Mouse (Mus musculus) hindbrain, embryonic 11.5 days (tissue): Measurements from ENCODE around the gene Farp2. TPM values are rescaled to one million over a fixed set of nuclear protein-coding genes. Genes with fewer than 3 reads are reported as not detected.

Experiments
- ATAC-seq: fragments of 200-750 bp; cut with Nextera tagmentation; 2 replicates; pipeline ENCODE4 v1.8.0; 2017; ENCODE audit warnings: mild to moderate bottlenecking, moderate TSS enrichment, moderate library complexity; ENCODE audit not compliant: low FRiP score
- DNase-seq: peaks from one replicate; pipeline ENCODE4 v3.0.0-alpha.2; 2015; ENCODE audit warnings: low spot score
- H3K27ac ChIP-seq: fragments of 300-500 bp; sonication (generic); 2 replicates; pipeline ENCODE4 v1.5.1; 2014; ENCODE audit warnings: mild to moderate bottlenecking, low read depth, low read length
- H3K27me3 ChIP-seq: fragments of 300-500 bp; sonication (generic); 2 replicates; pipeline ENCODE4 v1.6.1; 2014; ENCODE audit warnings: mild to moderate bottlenecking, low read length, moderate library complexity, mixed read lengths; ENCODE audit not compliant: control insufficient read depth, insufficient read depth
- H3K36me3 ChIP-seq: fragments of 300-500 bp; sonication (generic); 2 replicates; pipeline ENCODE4 v1.6.1; 2014; ENCODE audit warnings: mild to moderate bottlenecking, low read length, moderate library complexity, mixed read lengths; ENCODE audit not compliant: control insufficient read depth, insufficient read depth
- H3K4me1 ChIP-seq: fragments of 300-500 bp; sonication (generic); replicated peaks from 2 replicates; pipeline ENCODE4 v1.6.1; 2014; ENCODE audit warnings: low read length, mixed read lengths; ENCODE audit not compliant: control insufficient read depth, insufficient read depth
- H3K4me2 ChIP-seq: fragments of 300-500 bp; sonication (generic); replicated peaks from 2 replicates; pipeline ENCODE4 v1.6.1; 2014; ENCODE audit warnings: mild to moderate bottlenecking, low read depth, low read length
- H3K4me3 ChIP-seq: fragments of 300-500 bp; sonication (generic); 2 replicates; pipeline ENCODE4 v1.5.1; 2014; ENCODE audit warnings: low read depth, low read length
- H3K9ac ChIP-seq: fragments of 300-500 bp; sonication (generic); 2 replicates; pipeline ENCODE4 v1.6.1; 2014; ENCODE audit warnings: low read depth, low read length
- H3K9me3 ChIP-seq: fragments of 300-500 bp; sonication (generic); 2 replicates; pipeline ENCODE4 v1.6.1; 2016; ENCODE audit warnings: low read length; ENCODE audit not compliant: control insufficient read depth
- WGBS: fragments of 180-500 bp; shearing (Covaris S2); extraction: QIAGEN DNeasy Blood & Tissue Kit; methylation state at CpG from one replicate; pipeline ENCODE4 v1.1.7; 2014; 5-methylcytosine and 5-hydroxymethylcytosine counted together
- polyA plus RNA-seq: library from polyadenylated mRNA; unstranded; fragments of >200 nt; fragmentation: Nextera tagmentation; extraction: Ambion mirVana; gene quantifications from 2 replicates; pipeline ENCODE4 v1.2.1, GENCODE M21; 2014

The Farp2 gene
- polyA plus RNA-seq, 1 experiment from 2014 or later: 6.0 TPM

DNA sequence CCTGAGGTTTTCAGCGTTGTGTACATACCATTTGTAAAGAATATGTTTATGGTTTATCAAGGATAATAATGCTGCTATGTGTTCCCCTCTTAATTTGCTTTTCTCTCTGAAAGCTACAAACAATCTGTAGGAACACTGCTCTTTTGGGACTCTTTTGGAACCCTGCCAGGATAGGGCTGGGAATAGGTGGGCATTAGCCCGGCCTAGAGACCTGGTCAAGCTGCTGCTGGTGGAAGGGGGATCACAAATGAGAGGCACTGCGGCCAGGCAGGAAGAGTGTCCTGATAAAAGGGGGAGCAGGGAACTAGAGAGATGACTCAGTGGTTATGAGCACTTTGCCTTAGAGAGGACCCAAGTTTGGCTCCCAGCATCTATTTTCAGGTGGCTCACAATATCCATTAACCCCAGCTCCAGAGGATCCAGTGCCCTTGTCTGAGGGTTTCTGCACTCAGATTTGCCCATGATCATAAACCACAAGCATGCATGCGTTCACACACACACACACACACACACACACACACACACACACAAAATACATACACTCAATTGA lies 96.9 kb downstream of the Farp2 start:
- Histone ChIP-seq H3K27ac (no peak overlapping the region), H3K4me2 (no peak overlapping the region), H3K27me3 (no peaks in the 10 kb centered on the region), H3K9ac (no peak overlapping the region), H3K4me3 (no peak overlapping the region), H3K4me1 (no peaks in the 10 kb centered on the region), H3K9me3 (no peaks in the 10 kb centered on the region), H3K36me3 (no peaks in the 10 kb centered on the region)
- WGBS: 89% methylated on average over 4 of the region's 4 CpGs
- no peak for DNase-seq
- ATAC-seq: no peak

DNA sequence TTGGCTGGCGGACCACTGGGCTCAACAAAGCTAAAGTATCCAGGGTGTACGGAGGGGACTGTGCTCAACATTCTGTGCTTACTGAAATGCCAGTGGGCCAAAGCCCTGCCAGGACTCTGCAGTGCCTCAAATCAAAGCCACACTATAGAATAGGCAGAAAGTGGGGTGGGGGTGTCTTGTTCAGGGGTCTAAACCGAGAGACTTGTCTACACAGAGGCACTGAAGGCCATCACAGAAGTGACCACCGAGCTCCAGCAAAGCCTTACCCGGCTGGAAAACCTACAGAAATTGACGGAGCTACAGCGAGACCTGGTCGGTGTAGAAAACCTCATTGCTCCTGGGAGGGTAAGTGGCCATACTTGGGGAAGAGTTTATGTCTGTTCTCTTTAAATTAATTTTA lies 97.9 kb downstream of the Farp2 start:
- no peak overlapping the region for H3K27ac ChIP-seq
- WGBS: 89% methylated on average over 8 of the region's 8 CpGs
- no peak overlapping the region for H3K4me3 ChIP-seq
- no peaks in the 10 kb centered on the region for H3K9me3 ChIP-seq
- H3K27me3 ChIP-seq: no peaks in the 10 kb centered on the region
- DNase-seq (no peak), ATAC-seq (no peak)
- H3K36me3 ChIP-seq: no peaks in the 10 kb centered on the region
- H3K9ac ChIP-seq: no peak overlapping the region
- H3K4me2 ChIP-seq: no peak overlapping the region
- no peaks in the 10 kb centered on the region for H3K4me1 ChIP-seq

DNA sequence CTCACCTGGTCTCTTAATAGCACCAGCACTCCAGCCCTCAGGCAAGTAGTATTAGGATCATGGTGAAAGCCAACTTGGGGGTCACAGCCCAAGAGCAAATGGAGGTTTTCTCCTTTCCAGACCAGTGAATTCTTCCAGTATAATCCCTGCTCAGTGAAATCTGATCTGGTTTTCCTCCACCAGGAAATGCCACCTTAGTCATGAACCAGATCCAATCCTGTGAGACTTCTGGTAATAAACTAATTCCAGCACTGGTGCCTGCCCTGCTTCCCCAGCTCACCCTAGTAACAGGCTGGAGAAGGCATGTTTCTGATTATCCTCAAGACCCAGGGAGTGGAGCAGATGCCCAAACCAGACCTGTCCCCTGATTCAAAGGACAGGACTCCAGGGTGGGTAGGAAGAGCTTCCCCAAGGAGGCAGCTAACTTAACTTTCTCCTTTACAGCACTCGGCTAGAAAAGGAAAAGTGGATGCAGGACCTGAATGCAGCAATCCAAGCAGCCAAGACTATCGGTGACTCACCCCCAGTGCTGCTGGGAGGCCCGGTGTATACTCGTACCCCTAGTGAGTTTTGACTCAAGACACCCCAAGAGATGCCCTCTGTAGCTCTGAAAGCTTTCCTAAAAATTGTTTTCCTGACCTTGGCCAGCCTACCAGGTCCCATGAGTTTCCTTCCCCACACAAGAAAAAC lies 106.3 kb downstream of the Farp2 start:
- Histone ChIP-seq H3K9me3 (no peaks in the 10 kb centered on the region), H3K9ac (no peak overlapping the region), H3K36me3 (peaks cover 1% of the 10 kb centered on the region; the same call in 1 of the 2 replicates), H3K4me3 (no peak overlapping the region), H3K4me2 (no peak overlapping the region), H3K27me3 (no peaks in the 10 kb centered on the region), H3K4me1 (no peaks in the 10 kb centered on the region), H3K27ac (no peak overlapping the region)
- no peak for DNase-seq
- no peak for ATAC-seq
- WGBS: 71% methylated on average over 4 of the region's 4 CpGs

DNA sequence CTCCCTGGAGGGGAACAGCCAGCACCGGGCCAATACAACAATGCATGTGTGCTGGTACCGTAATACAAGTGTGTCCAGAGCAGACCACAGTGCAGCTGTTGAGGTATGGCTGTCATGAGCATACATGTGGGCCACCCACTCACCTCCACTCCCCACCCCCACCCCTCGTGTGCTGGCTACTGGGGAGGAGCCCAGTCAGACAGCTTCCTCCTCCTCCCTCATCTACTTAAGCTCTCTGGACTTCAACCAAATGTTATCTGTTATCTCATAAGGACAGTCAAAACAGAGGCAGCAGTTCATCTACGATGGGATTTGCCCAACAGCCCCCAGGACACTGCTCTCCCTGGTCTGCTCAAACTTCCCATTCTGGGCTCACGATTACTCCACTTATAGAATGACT lies 107.1 kb downstream of the Farp2 start:
- Histone ChIP-seq H3K9me3 (no peaks in the 10 kb centered on the region), H3K9ac (no peak overlapping the region), H3K27me3 (no peaks in the 10 kb centered on the region), H3K4me1 (no peaks in the 10 kb centered on the region), H3K27ac (no peak overlapping the region), H3K4me2 (no peak overlapping the region), H3K4me3 (no peak overlapping the region), H3K36me3 (peaks cover 3% of the 10 kb centered on the region)
- peak; percentile 40; the same call in 1 of the 2 replicates for ATAC-seq
- 87% methylated on average over 5 of the region's 5 CpGs for WGBS
- DNase-seq: no peak

DNA sequence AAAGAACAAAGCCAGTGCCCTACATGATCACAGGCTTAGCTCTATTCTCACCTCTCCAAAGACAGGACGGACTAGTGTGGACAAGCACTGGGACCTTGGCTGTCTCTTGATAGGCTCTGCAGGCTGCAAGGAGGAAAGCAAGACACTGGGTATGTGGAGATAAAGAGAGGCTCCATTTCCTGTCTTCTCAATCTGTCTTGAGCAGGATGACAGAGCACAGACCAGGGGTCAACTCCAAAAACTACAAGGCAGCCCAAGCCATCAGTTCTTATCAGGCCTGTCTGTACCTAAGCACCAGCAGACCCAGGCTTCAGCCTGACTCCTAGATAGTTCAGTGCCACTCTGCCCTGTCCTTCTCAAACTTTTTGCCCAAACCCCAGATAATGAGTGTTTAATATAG lies 112.6 kb downstream of the Farp2 start:
- 96% methylated on average over 1 of the region's 1 CpGs for WGBS
- Histone ChIP-seq H3K27me3 (no peaks in the 10 kb centered on the region), H3K4me2 (no peak overlapping the region), H3K4me1 (no peaks in the 10 kb centered on the region), H3K9me3 (no peaks in the 10 kb centered on the region), H3K27ac (no peak overlapping the region), H3K4me3 (no peak overlapping the region), H3K36me3 (peaks cover 12% of the 10 kb centered on the region), H3K9ac (no peak overlapping the region)
- DNase-seq (no peak), ATAC-seq (no peak)

DNA sequence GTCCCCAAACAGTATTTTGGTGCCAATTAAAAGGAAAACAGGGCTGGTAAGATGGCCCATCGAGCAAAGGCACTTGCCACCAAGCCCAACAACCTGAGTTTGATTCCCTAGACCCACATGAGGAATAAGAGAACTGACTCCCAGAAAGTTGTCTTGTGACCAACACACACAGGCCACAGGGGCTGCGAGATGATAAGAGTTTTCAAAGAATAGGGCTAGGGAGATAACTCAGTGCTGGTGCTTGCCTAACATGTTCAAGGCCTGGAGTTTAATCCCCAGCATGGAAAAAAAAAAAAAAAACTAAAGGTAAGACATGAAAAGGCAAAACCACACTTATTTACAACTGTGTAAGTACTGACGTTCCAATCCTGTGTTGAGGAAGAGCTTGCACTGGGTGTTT lies 118.9 kb downstream of the Farp2 start:
- WGBS: 92% methylated on average over 3 of the region's 3 CpGs
- H3K36me3 ChIP-seq: peaks cover 6% of the 10 kb centered on the region

DNA sequence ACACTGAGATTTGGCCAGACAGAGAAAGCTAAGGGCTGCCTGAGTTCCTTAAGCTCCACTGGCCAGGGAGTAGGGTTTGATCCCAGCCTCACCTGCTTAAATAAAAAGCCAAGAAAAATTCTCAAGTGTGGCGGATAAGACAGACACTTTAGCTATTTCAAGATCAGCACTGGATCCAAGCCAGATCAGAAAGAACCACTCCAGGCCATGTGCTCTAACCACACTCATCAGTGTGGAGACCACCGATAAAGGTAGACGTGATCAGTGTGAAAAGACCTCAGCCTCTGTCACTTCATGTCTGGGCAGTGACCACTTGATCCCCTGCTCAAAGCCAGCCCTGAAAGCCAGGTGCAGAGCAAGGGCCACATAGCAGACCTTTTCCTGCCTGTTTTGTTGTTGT lies 120.8 kb downstream of the Farp2 start:
- H3K9ac ChIP-seq: no peak overlapping the region
- 96% methylated on average over 3 of the region's 3 CpGs for whole genome bisulfite sequencing
- no peak overlapping the region for H3K4me3 ChIP-seq
- H3K4me1 ChIP-seq: peaks cover 5% of the 10 kb centered on the region; the same call in 1 of the 2 replicates
- no peaks in the 10 kb centered on the region for H3K27me3 ChIP-seq
- no peak overlapping the region for H3K27ac ChIP-seq
- no peak overlapping the region for H3K4me2 ChIP-seq
- peaks cover 2% of the 10 kb centered on the region; the same call in 1 of the 2 replicates for H3K36me3 ChIP-seq
- DNase-seq: no peak
- no peak for ATAC-seq
- H3K9me3 ChIP-seq: no peaks in the 10 kb centered on the region

More for the DNA sequence above, 118.9 kb downstream of the Farp2 start:
- peaks cover 5% of the 10 kb centered on the region; the same call in 1 of the 2 replicates for H3K4me1 ChIP-seq
- no peak overlapping the region for H3K4me2 ChIP-seq
- DNase-seq: no peak
- no peaks in the 10 kb centered on the region for H3K9me3 ChIP-seq
- no peak overlapping the region for H3K9ac ChIP-seq
- no peaks in the 10 kb centered on the region for H3K27me3 ChIP-seq
- H3K27ac ChIP-seq: no peak overlapping the region
- no peak for ATAC-seq
- H3K4me3 ChIP-seq: no peak overlapping the region

DNA sequence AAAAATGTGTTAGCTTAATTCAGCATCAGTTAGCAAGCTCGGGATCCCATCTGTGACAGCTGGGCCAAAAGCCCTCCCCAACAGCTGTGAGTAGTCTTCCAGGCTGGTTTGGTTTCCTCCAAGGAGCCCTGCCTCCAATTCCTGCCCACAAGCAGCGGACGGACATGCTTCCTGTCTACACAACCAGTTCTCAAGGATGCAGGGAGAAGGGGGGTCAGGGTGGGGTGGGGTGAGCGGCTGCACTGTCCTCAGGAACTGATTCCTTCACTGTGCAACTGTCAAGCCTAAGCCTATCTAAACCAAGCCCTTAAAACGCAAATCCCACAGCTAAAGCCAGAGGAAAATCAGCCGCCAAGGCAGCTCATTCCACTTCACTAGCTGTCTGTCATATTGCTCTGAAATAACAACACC lies 122.6 kb downstream of the Farp2 start:
- ATAC-seq (no peak), DNase-seq (peak; percentile 34)
- Histone ChIP-seq H3K36me3 (no peaks in the 10 kb centered on the region), H3K9me3 (no peaks in the 10 kb centered on the region), H3K4me1 (peaks cover 5% of the 10 kb centered on the region; the same call in 1 of the 2 replicates), H3K4me2 (peak overlapping the region; percentile 81), H3K9ac (peak overlapping the region; percentile 87), H3K27me3 (no peaks in the 10 kb centered on the region), H3K27ac (peak overlapping the region; percentile 78; the same call in 1 of the 2 replicates), H3K4me3 (peak overlapping the region; percentile 93)
- 16% methylated on average over 6 of the region's 6 CpGs for WGBS

DNA sequence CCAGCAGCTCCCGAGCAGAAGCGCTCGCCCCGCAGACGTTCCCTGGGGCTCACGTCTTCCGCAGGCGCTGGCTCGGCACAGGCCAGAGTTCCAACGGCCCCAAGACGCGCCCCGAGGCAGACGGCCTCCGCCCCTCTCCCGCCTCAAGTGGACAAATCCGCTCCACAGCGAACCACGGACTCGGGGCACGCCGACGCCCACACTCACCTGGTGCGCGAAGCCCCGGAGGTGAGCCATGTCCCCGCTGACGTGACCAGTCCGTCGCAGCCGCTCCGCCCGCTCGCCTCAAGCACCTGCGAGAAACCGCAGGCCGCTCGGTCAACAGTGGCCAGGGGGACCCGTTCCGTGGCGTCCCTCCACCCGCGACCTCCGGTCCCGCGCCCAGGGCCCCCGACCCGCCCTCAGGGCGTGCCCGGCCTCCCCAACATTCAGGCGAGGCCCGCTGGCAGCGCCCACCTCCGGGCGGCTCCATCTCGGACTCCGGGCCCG lies 123.3 kb downstream of the Farp2 start:
- Histone ChIP-seq H3K4me2 (peak overlapping the region; percentile 81), H3K4me3 (peak overlapping the region; percentile 93), H3K9me3 (no peaks in the 10 kb centered on the region), H3K27ac (peak overlapping the region; percentile 78), H3K36me3 (no peaks in the 10 kb centered on the region), H3K9ac (peak overlapping the region; percentile 87), H3K4me1 (peaks cover 5% of the 10 kb centered on the region; the same call in 1 of the 2 replicates), H3K27me3 (no peaks in the 10 kb centered on the region)
- DNase-seq: no peak
- WGBS: under 1% methylated on average over 46 of the region's 58 CpGs
- ATAC-seq: no peak; the same call in 1 of the 2 replicates
